Mouse (Mus musculus) 416B (cell line): Measurements from ENCODE around the gene Gm1043.

Experiments used
- DNase-seq: peaks from one replicate; pipeline ENCODE4 v3.0.0; 2011; ENCODE audit warnings: low read depth

The Gm1043 gene

GRCm38 (mm10) chr5:37202285-37202684, 117.1 kb downstream of the Gm1043 start:
- no peak for DNase-seq

- DNase-seq = no peak
Observed at GRCm38 (mm10) chr5:37204886-37205285, 119.7 kb downstream of the Gm1043 start.

GRCm38 (mm10) chr5:37205420-37205819, 120.2 kb downstream of the Gm1043 start:
- peak; percentile 1 for DNase-seq

GRCm38 (mm10) chr5:37206364-37206763, 121.2 kb downstream of the Gm1043 start:
- no peak for DNase-seq

- no peak for DNase-seq
Observed at GRCm38 (mm10) chr5:37212938-37213708, 128.0 kb downstream of the Gm1043 start.

GRCm38 (mm10) chr5:37213709-37214103, 128.5 kb downstream of the Gm1043 start:
- DNase-seq = no peak

- DNase-seq = no peak
Observed at GRCm38 (mm10) chr5:37214614-37215013, 129.4 kb downstream of the Gm1043 start.

- no peak for DNase-seq
Observed at GRCm38 (mm10) chr5:37215276-37215675, 130.1 kb downstream of the Gm1043 start.

GRCm38 (mm10) chr5:37219615-37220014, 134.4 kb downstream of the Gm1043 start:
- no peak for DNase-seq

- no peak for DNase-seq
Observed at GRCm38 (mm10) chr5:37220575-37220974, 135.4 kb downstream of the Gm1043 start.

GRCm38 (mm10) chr5:37221563-37221962, 136.4 kb downstream of the Gm1043 start:
- no peak for DNase-seq

- no peak for DNase-seq
Observed at GRCm38 (mm10) chr5:37222316-37222715, 137.1 kb downstream of the Gm1043 start.

GRCm38 (mm10) chr5:37225708-37226107, 140.5 kb downstream of the Gm1043 start:
- no peak for DNase-seq

- no peak for DNase-seq
Observed at GRCm38 (mm10) chr5:37227956-37228680, 142.9 kb downstream of the Gm1043 start.

- no peak for DNase-seq
Observed at GRCm38 (mm10) chr5:37228894-37229293, 143.7 kb downstream of the Gm1043 start.

GRCm38 (mm10) chr5:37233010-37233557, 147.9 kb downstream of the Gm1043 start:
- no peak for DNase-seq

GRCm38 (mm10) chr5:37238654-37239053, 153.5 kb downstream of the Gm1043 start:
- no peak for DNase-seq

- DNase-seq = peak; percentile 12
Observed at GRCm38 (mm10) chr5:37240550-37240949, 155.4 kb downstream of the Gm1043 start.

GRCm38 (mm10) chr5:37241224-37241623, 156.1 kb downstream of the Gm1043 start:
- DNase-seq = no peak

- no peak for DNase-seq
Observed at GRCm38 (mm10) chr5:37241651-37242151, 156.5 kb downstream of the Gm1043 start, which contains the start of gene Crmp1. TSS of gene Crmp1 (plus strand) at chr5:37241940.

- no peak for DNase-seq
Observed at GRCm38 (mm10) chr5:37242360-37243168, 157.4 kb downstream of the Gm1043 start.
